In the genomic region with DNA sequence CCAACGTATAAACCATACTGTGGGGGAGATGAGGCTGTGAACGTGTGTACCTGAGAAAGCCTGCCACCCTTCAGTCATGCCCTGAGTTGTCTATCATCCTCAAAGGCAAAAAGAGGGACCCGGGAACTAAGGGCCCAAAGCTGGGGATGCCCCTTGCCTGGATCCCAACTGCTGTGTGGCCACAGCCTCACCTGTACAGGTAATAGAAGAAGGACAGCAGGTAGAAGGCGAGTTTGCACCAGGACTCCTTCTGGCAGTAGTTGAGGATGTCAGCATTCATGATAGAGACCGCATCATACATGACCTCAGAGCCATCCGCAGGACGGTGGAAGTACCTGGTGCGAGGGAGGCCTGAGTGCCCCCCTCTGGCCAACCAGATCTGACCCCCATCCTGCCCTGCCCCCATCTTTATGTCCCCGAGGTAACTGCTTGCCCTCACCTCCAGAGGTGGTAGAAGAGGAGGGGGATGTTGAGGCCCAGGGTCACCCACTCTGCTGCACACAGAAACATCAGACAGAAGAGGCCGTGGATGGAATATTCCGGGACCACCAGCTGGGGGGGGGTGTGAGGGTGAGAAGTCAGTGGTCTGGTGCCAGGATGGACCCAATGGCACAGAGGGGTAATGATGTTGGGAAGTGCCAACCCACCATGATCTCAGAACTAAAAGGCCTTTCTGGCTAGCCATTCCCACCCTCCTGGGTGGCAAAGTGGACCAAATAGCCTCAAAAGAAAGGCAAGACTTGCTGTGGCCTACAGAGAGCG, we compare ENCODE assay signal across 10 mouse cellular contexts. TPM values are rescaled to one million over a fixed set of nuclear protein-coding genes. Genes with fewer than 3 reads are reported as not detected.
DNase-seq lines count a peak whose midpoint lies in the region; ATAC-seq lines count a peak whose summit lies in the region.
"Had no signal": no experiment of that assay in that cellular context is flagged by ENCODE, and none has a peak within 500 bp of the region (broad histone marks: within the 10 kb centered on the region; RNA-seq: fewer than 3 reads in every experiment).

No protein-coding gene starts in this region.

- ATAC-seq in heart, embryonic 15.5 days (replicated peaks; ENCODE audit: insufficient number of reproducible peaks, insufficient read depth, low FRiP score, low read depth) = no peak
- no peak; the same call in 1 of the 2 replicates for ATAC-seq in forebrain, embryonic 13.5 days
- ATAC-seq in midbrain, embryonic 11.5 days (ENCODE audit: low FRiP score) = peak; percentile 1; the same call in 1 of the 2 replicates

- no peak overlapping the region for H3K9ac ChIP-seq in heart, embryonic 15.5 days
- H3K9ac ChIP-seq in forebrain, embryonic 13.5 days = peak overlapping the region; percentile 56
- H3K9ac ChIP-seq in midbrain, embryonic 11.5 days (ENCODE audit: low read length) = no peak overlapping the region
- H3K9ac ChIP-seq: lung, embryonic 15.5 days had no signal

- intact Hi-C loops in heart, postnatal 36 days (cut with DNase I) = loop anchor here (2.0 kb wide), 1 partner anchor 45 kb away; no protein-coding TSS in a partner anchor
- intact Hi-C loops in gastrocnemius, postnatal 36 days (cut with DNase I) = no loop called here

- 67% methylated on average over 12 of the region's 12 CpGs for WGBS in heart, embryonic 15.5 days
- 73% methylated on average over 12 of the region's 12 CpGs for WGBS in forebrain, embryonic 13.5 days
- WGBS in midbrain, embryonic 11.5 days = 73% methylated on average over 12 of the region's 12 CpGs

- H3K4me2 ChIP-seq in heart, embryonic 15.5 days = 0 out of 2 replicates have a peak overlapping the region, but pooled peaks have one; percentile 10
- H3K4me2 ChIP-seq in forebrain, embryonic 13.5 days = peak overlapping the region; percentile 71
- H3K4me2 ChIP-seq in midbrain, embryonic 11.5 days = no peak overlapping the region
- H3K4me2 ChIP-seq: lung, embryonic 15.5 days had no signal

- H3K27ac ChIP-seq in heart, embryonic 15.5 days = no peak overlapping the region
- H3K27ac ChIP-seq in forebrain, embryonic 13.5 days = peak overlapping the region; percentile 88
- H3K27ac ChIP-seq in midbrain, embryonic 11.5 days (ENCODE audit: low read depth, low read length) = no peak overlapping the region
- H3K27ac ChIP-seq: lung, embryonic 15.5 days had no signal

- no peak overlapping the region for H3K4me3 ChIP-seq in heart, embryonic 15.5 days
- H3K4me3 ChIP-seq in forebrain, embryonic 13.5 days = peak overlapping the region; percentile 61; the same call in 1 of the 2 replicates
- H3K4me3 ChIP-seq in midbrain, embryonic 11.5 days (ENCODE audit: low read depth, low read length) = no peak overlapping the region
- H3K4me3 ChIP-seq: lung, embryonic 15.5 days had no signal

- no peak for DNase-seq in heart, postnatal 36 days
- DNase-seq in cerebellum, adult 9-11 months = peak; percentile 77
- peak; percentile 87 for DNase-seq in midbrain, embryonic 11.5 days (ENCODE audit: low spot score, missing footprints)
- no peak for DNase-seq in adrenal gland, postnatal 25 days
- DNase-seq in spleen, postnatal 14 days (ENCODE audit: low spot score in 2 of 2) = no peak
- no peak for DNase-seq in gastrocnemius, postnatal 36 days

- H3K27me3 ChIP-seq in heart, embryonic 15.5 days = peaks cover 15% of the 10 kb centered on the region; the same call in 1 of the 2 replicates
- no peaks in the 10 kb centered on the region for H3K27me3 ChIP-seq in forebrain, embryonic 13.5 days
- no peaks in the 10 kb centered on the region for H3K27me3 ChIP-seq in midbrain, embryonic 11.5 days (ENCODE audit: control insufficient read depth, insufficient read depth, low read length)

- H3K4me1 ChIP-seq in heart, embryonic 15.5 days (replicated peaks) = peaks cover 54% of the 10 kb centered on the region
- H3K4me1 ChIP-seq in forebrain, embryonic 13.5 days = peaks cover 64% of the 10 kb centered on the region
- H3K4me1 ChIP-seq in midbrain, embryonic 11.5 days (ENCODE audit: control insufficient read depth, insufficient read depth, low read length) = peaks cover 51% of the 10 kb centered on the region

- H3K36me3 ChIP-seq in heart, embryonic 15.5 days = peaks cover 26% of the 10 kb centered on the region
- peaks cover 37% of the 10 kb centered on the region for H3K36me3 ChIP-seq in forebrain, embryonic 13.5 days (ENCODE audit: poor library complexity, severe bottlenecking)
- peaks cover 5% of the 10 kb centered on the region; the same call in 1 of the 2 replicates for H3K36me3 ChIP-seq in midbrain, embryonic 11.5 days (ENCODE audit: control insufficient read depth, insufficient read depth, low read length)

- no peaks in the 10 kb centered on the region for H3K9me3 ChIP-seq in heart, embryonic 15.5 days (replicated peaks)
- no peaks in the 10 kb centered on the region for H3K9me3 ChIP-seq in forebrain, embryonic 13.5 days (replicated peaks)
- H3K9me3 ChIP-seq in midbrain, embryonic 11.5 days (ENCODE audit: control insufficient read depth, low read length) = no peaks in the 10 kb centered on the region
- H3K9me3 ChIP-seq: lung, embryonic 15.5 days had no signal

RNA-seq across cellular contexts. Expression of gene Cnih2, which starts 4.7 kb away (rescaled TPM):
- 2.9 and 5.7 TPM in 2 replicates for polyA plus RNA-seq in heart, embryonic 15.5 days (2015; fragmentation: Nextera tagmentation; extraction: Ambion mirVana)
- total RNA-seq in heart, postnatal 36 days (2021) = under 1 TPM; 0.30 to 0.31 TPM
- polyA plus RNA-seq in forebrain, embryonic 13.5 days (2015; fragmentation: Nextera tagmentation; extraction: Ambion mirVana) = 208 and 212 TPM in 2 replicates
- 106 and 115 TPM in 2 replicates for polyA plus RNA-seq in midbrain, embryonic 11.5 days (2014; fragmentation: Nextera tagmentation; extraction: Ambion mirVana)
- 1.1 and 2.7 TPM in 2 replicates for total RNA-seq in adrenal gland, postnatal 25 days (2021)
- under 1 TPM in 1 of 2 experiments, not detected in 1; 0.25 TPM for total RNA-seq in gastrocnemius, postnatal 36 days (2021)
- polyA plus RNA-seq: activated CD4-positive, CD25-positive, alpha-beta regulatory T cell, adult 4 months had no signal

RNA-seq across cellular contexts. Expression of gene Yif1a, which starts 5.3 kb away (rescaled TPM):
- 82.0 and 92.3 TPM in 2 replicates for polyA plus RNA-seq in heart, embryonic 15.5 days (2015; fragmentation: Nextera tagmentation; extraction: Ambion mirVana)
- total RNA-seq in heart, postnatal 36 days (2021) = 100 to 1,000 TPM in 1 of 2 experiments, 10 to 100 TPM in 1; 89.0 to 102 TPM
- polyA plus RNA-seq in forebrain, embryonic 13.5 days (2015; fragmentation: Nextera tagmentation; extraction: Ambion mirVana) = 62.4 and 71.4 TPM in 2 replicates
- polyA plus RNA-seq in midbrain, embryonic 11.5 days (2014; fragmentation: Nextera tagmentation; extraction: Ambion mirVana) = 70.4 and 80.6 TPM in 2 replicates
- total RNA-seq in adrenal gland, postnatal 25 days (2021) = 62.7 and 68.2 TPM in 2 replicates
- total RNA-seq in gastrocnemius, postnatal 36 days (2021) = 10 to 100 TPM; 38.2 to 44.7 TPM

RNA-seq across cellular contexts. Expression of gene Tmem151a, which starts 8.3 kb away (rescaled TPM):
- polyA plus RNA-seq in heart, embryonic 15.5 days (2015; fragmentation: Nextera tagmentation; extraction: Ambion mirVana) = 3.0 and 4.5 TPM in 2 replicates
- 1 to 10 TPM; 1.7 to 2.8 TPM for total RNA-seq in heart, postnatal 36 days (2021)
- 2.3 and 2.8 TPM in 2 replicates for polyA plus RNA-seq in forebrain, embryonic 13.5 days (2015; fragmentation: Nextera tagmentation; extraction: Ambion mirVana)
- polyA plus RNA-seq in midbrain, embryonic 11.5 days (2014; fragmentation: Nextera tagmentation; extraction: Ambion mirVana) = 1.3 TPM in 2 replicates
- total RNA-seq in adrenal gland, postnatal 25 days (2021) = 1.3 and 1.4 TPM in 2 replicates
- under 1 TPM in 1 of 2 experiments, not detected in 1; 0.22 TPM for total RNA-seq in gastrocnemius, postnatal 36 days (2021)
- polyA plus RNA-seq: activated CD4-positive, CD25-positive, alpha-beta regulatory T cell, adult 4 months had no signal

RNA-seq across cellular contexts. Expression of gene Rab1b, which starts 13.2 kb away (rescaled TPM):
- 208 and 236 TPM in 2 replicates for polyA plus RNA-seq in heart, embryonic 15.5 days (2015; fragmentation: Nextera tagmentation; extraction: Ambion mirVana)
- 100 to 1,000 TPM; 176 to 201 TPM for total RNA-seq in heart, postnatal 36 days (2021)
- polyA plus RNA-seq in forebrain, embryonic 13.5 days (2015; fragmentation: Nextera tagmentation; extraction: Ambion mirVana) = 235 and 252 TPM in 2 replicates
- 214 and 231 TPM in 2 replicates for polyA plus RNA-seq in midbrain, embryonic 11.5 days (2014; fragmentation: Nextera tagmentation; extraction: Ambion mirVana)
- 165 and 186 TPM in 2 replicates for total RNA-seq in adrenal gland, postnatal 25 days (2021)
- 100 to 1,000 TPM; 103 to 110 TPM for total RNA-seq in gastrocnemius, postnatal 36 days (2021)

RNA-seq across cellular contexts. Expression of gene Klc2, which starts 24.7 kb away (rescaled TPM):
- 17.1 and 21.8 TPM in 2 replicates for polyA plus RNA-seq in heart, embryonic 15.5 days (2015; fragmentation: Nextera tagmentation; extraction: Ambion mirVana)
- 10 to 100 TPM; 47.3 to 49.7 TPM for total RNA-seq in heart, postnatal 36 days (2021)
- polyA plus RNA-seq in forebrain, embryonic 13.5 days (2015; fragmentation: Nextera tagmentation; extraction: Ambion mirVana) = 41.1 and 43.6 TPM in 2 replicates
- 24.4 and 25.0 TPM in 2 replicates for polyA plus RNA-seq in midbrain, embryonic 11.5 days (2014; fragmentation: Nextera tagmentation; extraction: Ambion mirVana)
- total RNA-seq in adrenal gland, postnatal 25 days (2021) = 47.3 and 54.2 TPM in 2 replicates
- total RNA-seq in gastrocnemius, postnatal 36 days (2021) = 10 to 100 TPM; 53.0 to 56.6 TPM

Comparison
In these comparisons a context has a peak if more than half of its experiments do, and no peak if none do; other contexts are left out.
1. DNase-seq: peak in cerebellum, adult 9-11 months (single experiment) and midbrain, embryonic 11.5 days (single experiment); none in heart, postnatal 36 days (0 of 2), adrenal gland, postnatal 25 days (single experiment), spleen, postnatal 14 days (0 of 2) and gastrocnemius, postnatal 36 days (0 of 2).